Mouse (Mus musculus): ENCODE measurements around the gene Ddx27. TPM values are rescaled to one million over a fixed set of nuclear protein-coding genes. Genes with fewer than 3 reads are reported as not detected.

Gene Ddx27
- polyA plus RNA-seq, 2 experiments = 36.5 to 50.2 TPM

GRCm38 (mm10) chr2:167028553-167028952 is 13.6 kb downstream of the Ddx27 start:
- no peak for TF ChIP-seq POLR2A (IDR thresholded peaks at IDR 0.05; ENCODE audit: borderline replicate concordance, extremely low read depth, insufficient read depth, insufficient read length)
- Histone ChIP-seq H3K36me3 (ENCODE audit: control insufficient read depth, insufficient read depth, low read length) (peaks cover 92% of the 10 kb centered on the region), H3K4me1 (ENCODE audit: control insufficient read depth, insufficient read depth, low read length) (no peaks in the 10 kb centered on the region), H3K4me3 (replicated peaks; ENCODE audit: low read length) (no peak overlapping the region), H3K9ac (ENCODE audit: low read depth, low read length, severe bottlenecking) (no peak overlapping the region), H3K27me3 (ENCODE audit: control insufficient read depth, insufficient read depth, low read length) (no peaks in the 10 kb centered on the region), H3K27ac (replicated peaks; ENCODE audit: low read depth, low read length) (no peak overlapping the region), H3K4me2 (replicated peaks; ENCODE audit: low read depth, low read length, severe bottlenecking) (no peak overlapping the region), H3K9me3 (ENCODE audit: control insufficient read depth, low read length) (no peaks in the 10 kb centered on the region)
- DNase-seq (ENCODE audit: low spot score) (no peak), ATAC-seq (ENCODE audit: low FRiP score, low read depth) (no peak)
- 92% methylated on average over 7 of the region's 7 CpGs for WGBS

GRCm38 (mm10) chr2:167030507-167030906 is 15.5 kb downstream of the Ddx27 start:
- H3K4me3 ChIP-seq (replicated peaks; ENCODE audit: low read length) = no peak overlapping the region
- no peak overlapping the region for H3K9ac ChIP-seq (ENCODE audit: low read depth, low read length, severe bottlenecking)
- no peaks in the 10 kb centered on the region for H3K9me3 ChIP-seq (ENCODE audit: control insufficient read depth, low read length)
- TF ChIP-seq POLR2A (IDR thresholded peaks at IDR 0.05; ENCODE audit: borderline replicate concordance, extremely low read depth, insufficient read depth, insufficient read length) = no peak
- no peaks in the 10 kb centered on the region for H3K4me1 ChIP-seq (ENCODE audit: control insufficient read depth, insufficient read depth, low read length)
- peaks cover 95% of the 10 kb centered on the region for H3K36me3 ChIP-seq (ENCODE audit: control insufficient read depth, insufficient read depth, low read length)
- no peak overlapping the region for H3K4me2 ChIP-seq (replicated peaks; ENCODE audit: low read depth, low read length, severe bottlenecking)
- 90% methylated on average over 4 of the region's 4 CpGs for WGBS
- no peaks in the 10 kb centered on the region for H3K27me3 ChIP-seq (ENCODE audit: control insufficient read depth, insufficient read depth, low read length)
- no peak overlapping the region for H3K27ac ChIP-seq (replicated peaks; ENCODE audit: low read depth, low read length)
- no peak for DNase-seq (ENCODE audit: low spot score)
- no peak for ATAC-seq (ENCODE audit: low FRiP score, low read depth)

GRCm38 (mm10) chr2:167037710-167038109 is 22.7 kb downstream of the Ddx27 start:
- DNase-seq (ENCODE audit: low spot score) = no peak
- 94% methylated on average over 12 of the region's 12 CpGs for WGBS
- H3K36me3 ChIP-seq (ENCODE audit: control insufficient read depth, insufficient read depth, low read length) = peaks cover 96% of the 10 kb centered on the region
- no peak overlapping the region for H3K27ac ChIP-seq (replicated peaks; ENCODE audit: low read depth, low read length)
- TF ChIP-seq POLR2A (IDR thresholded peaks at IDR 0.05; ENCODE audit: borderline replicate concordance, extremely low read depth, insufficient read depth, insufficient read length) = no peak
- H3K4me3 ChIP-seq (replicated peaks; ENCODE audit: low read length) = no peak overlapping the region
- no peak for ATAC-seq (ENCODE audit: low FRiP score, low read depth)
- no peaks in the 10 kb centered on the region for H3K27me3 ChIP-seq (ENCODE audit: control insufficient read depth, insufficient read depth, low read length)
- no peak overlapping the region for H3K9ac ChIP-seq (ENCODE audit: low read depth, low read length, severe bottlenecking)
- no peaks in the 10 kb centered on the region for H3K9me3 ChIP-seq (ENCODE audit: control insufficient read depth, low read length)
- H3K4me2 ChIP-seq (replicated peaks; ENCODE audit: low read depth, low read length, severe bottlenecking) = no peak overlapping the region
- no peaks in the 10 kb centered on the region for H3K4me1 ChIP-seq (ENCODE audit: control insufficient read depth, insufficient read depth, low read length)

GRCm38 (mm10) chr2:167038297-167038696 is 23.3 kb downstream of the Ddx27 start:
- Histone ChIP-seq H3K36me3 (ENCODE audit: control insufficient read depth, insufficient read depth, low read length) (peaks cover 99% of the 10 kb centered on the region), H3K4me2 (replicated peaks; ENCODE audit: low read depth, low read length, severe bottlenecking) (no peak overlapping the region), H3K9ac (ENCODE audit: low read depth, low read length, severe bottlenecking) (no peak overlapping the region), H3K27ac (replicated peaks; ENCODE audit: low read depth, low read length) (no peak overlapping the region), H3K4me1 (ENCODE audit: control insufficient read depth, insufficient read depth, low read length) (no peaks in the 10 kb centered on the region), H3K9me3 (ENCODE audit: control insufficient read depth, low read length) (no peaks in the 10 kb centered on the region), H3K4me3 (replicated peaks; ENCODE audit: low read length) (no peak overlapping the region), H3K27me3 (ENCODE audit: control insufficient read depth, insufficient read depth, low read length) (no peaks in the 10 kb centered on the region)
- TF ChIP-seq POLR2A (IDR thresholded peaks at IDR 0.05; ENCODE audit: borderline replicate concordance, extremely low read depth, insufficient read depth, insufficient read length) = no peak
- DNase-seq (ENCODE audit: low spot score) (no peak), ATAC-seq (ENCODE audit: low FRiP score, low read depth) (no peak)
- WGBS = 95% methylated on average over 6 of the region's 6 CpGs

GRCm38 (mm10) chr2:167038716-167039115 is 23.7 kb downstream of the Ddx27 start:
- Histone ChIP-seq H3K27me3 (ENCODE audit: control insufficient read depth, insufficient read depth, low read length) (no peaks in the 10 kb centered on the region), H3K4me1 (ENCODE audit: control insufficient read depth, insufficient read depth, low read length) (no peaks in the 10 kb centered on the region), H3K27ac (replicated peaks; ENCODE audit: low read depth, low read length) (no peak overlapping the region), H3K36me3 (ENCODE audit: control insufficient read depth, insufficient read depth, low read length) (peaks cover 99% of the 10 kb centered on the region), H3K9me3 (ENCODE audit: control insufficient read depth, low read length) (no peaks in the 10 kb centered on the region), H3K4me2 (replicated peaks; ENCODE audit: low read depth, low read length, severe bottlenecking) (no peak overlapping the region), H3K9ac (ENCODE audit: low read depth, low read length, severe bottlenecking) (no peak overlapping the region), H3K4me3 (replicated peaks; ENCODE audit: low read length) (no peak overlapping the region)
- ATAC-seq (ENCODE audit: low FRiP score, low read depth) (no peak), DNase-seq (ENCODE audit: low spot score) (no peak)
- WGBS = 91% methylated on average over 7 of the region's 7 CpGs
- TF ChIP-seq POLR2A (IDR thresholded peaks at IDR 0.05; ENCODE audit: borderline replicate concordance, extremely low read depth, insufficient read depth, insufficient read length) = no peak

- Histone ChIP-seq H3K27me3 (ENCODE audit: control insufficient read depth, insufficient read depth, low read length) (no peaks in the 10 kb centered on the region), H3K4me2 (replicated peaks; ENCODE audit: low read depth, low read length, severe bottlenecking) (no peak overlapping the region), H3K4me3 (replicated peaks; ENCODE audit: low read length) (no peak overlapping the region), H3K36me3 (ENCODE audit: control insufficient read depth, insufficient read depth, low read length) (peaks cover 99% of the 10 kb centered on the region), H3K9ac (ENCODE audit: low read depth, low read length, severe bottlenecking) (no peak overlapping the region), H3K27ac (replicated peaks; ENCODE audit: low read depth, low read length) (no peak overlapping the region), H3K9me3 (ENCODE audit: control insufficient read depth, low read length) (no peaks in the 10 kb centered on the region), H3K4me1 (ENCODE audit: control insufficient read depth, insufficient read depth, low read length) (no peaks in the 10 kb centered on the region)
- 83% methylated on average over 8 of the region's 8 CpGs for WGBS
- TF ChIP-seq POLR2A (IDR thresholded peaks at IDR 0.05; ENCODE audit: borderline replicate concordance, extremely low read depth, insufficient read depth, insufficient read length) = no peak
- DNase-seq (ENCODE audit: low spot score) (no peak), ATAC-seq (ENCODE audit: low FRiP score, low read depth) (no peak)
Measured at GRCm38 (mm10) chr2:167039386-167039785, 24.4 kb downstream of the Ddx27 start.

Measured in limb, embryonic 14.5 days (tissue).